Mouse (Mus musculus) embryonic facial prominence, embryonic 14.5 days (tissue): ENCODE measurements around the gene 1810010H24Rik. TPM values are rescaled to one million over a fixed set of nuclear protein-coding genes. Genes with fewer than 3 reads are reported as not detected.
"Not testable (repeated sequence)": the region's sequence is repeated elsewhere in the genome, so short reads cannot be mapped to it uniquely, and the experiment has no call there.

ENCODE experiments used
- ATAC-seq: fragments of 200-750 bp; cut with Nextera tagmentation; 2 replicates; pipeline ENCODE4 v1.8.0; 2017; ENCODE audit warnings: low read depth, moderate number of reproducible peaks, moderate TSS enrichment
- DNase-seq: peaks from one replicate; pipeline ENCODE4 v3.0.0-alpha.2; 2015; ENCODE audit warnings: low spot score
- H3K27ac ChIP-seq: fragments of 300-500 bp; sonication (generic); replicated peaks from 2 replicates; pipeline ENCODE4 v1.5.1; 2014; ENCODE audit warnings: low read depth, mild to moderate bottlenecking, low read length, moderate library complexity
- H3K27me3 ChIP-seq: fragments of 300-500 bp; sonication (generic); replicated peaks from 2 replicates; pipeline ENCODE4 v1.6.1; 2014; ENCODE audit warnings: low read length; ENCODE audit not compliant: control insufficient read depth, insufficient read depth
- H3K36me3 ChIP-seq: fragments of 300-500 bp; sonication (generic); 2 replicates; pipeline ENCODE4 v1.6.1; 2014; ENCODE audit warnings: low read length, mixed read lengths; ENCODE audit not compliant: control insufficient read depth, insufficient read depth
- H3K4me1 ChIP-seq: fragments of 300-500 bp; sonication (generic); 2 replicates; pipeline ENCODE4 v1.6.1; 2014; ENCODE audit warnings: antibody characterized with exemption, low read length; ENCODE audit not compliant: control insufficient read depth, insufficient read depth
- H3K4me2 ChIP-seq: fragments of 300-500 bp; sonication (generic); 2 replicates; pipeline ENCODE4 v1.6.1; 2014; ENCODE audit warnings: low read depth, mild to moderate bottlenecking, low read length, moderate library complexity, mixed read lengths
- H3K4me3 ChIP-seq: fragments of 300-500 bp; sonication (generic); 2 replicates; pipeline ENCODE4 v1.5.1; 2014; ENCODE audit warnings: low read depth, mild to moderate bottlenecking, low read length
- H3K9ac ChIP-seq: fragments of 300-500 bp; sonication (generic); 2 replicates; pipeline ENCODE4 v1.6.1; 2014; ENCODE audit warnings: low read depth, mild to moderate bottlenecking, low read length, moderate library complexity, mixed read lengths
- H3K9me3 ChIP-seq: fragments of 300-500 bp; sonication (generic); 2 replicates; pipeline ENCODE4 v1.6.1; 2016; ENCODE audit warnings: low read length; ENCODE audit not compliant: control insufficient read depth
- WGBS: fragments of 180-500 bp; shearing (Covaris S2); extraction: QIAGEN DNeasy Blood & Tissue Kit; methylation state at CpG from one replicate; pipeline ENCODE4 v1.1.7; 2014; 5-methylcytosine and 5-hydroxymethylcytosine counted together
- polyA plus RNA-seq: library from polyadenylated mRNA; unstranded; fragments of >200 nt; fragmentation: Nextera tagmentation; extraction: Ambion mirVana; gene quantifications from 2 replicates; pipeline ENCODE4 v1.2.1, GENCODE M21; 2014

1810010H24Rik gene
- polyA plus RNA-seq, 1 experiment from 2014 or later: 4.3 TPM

DNA sequence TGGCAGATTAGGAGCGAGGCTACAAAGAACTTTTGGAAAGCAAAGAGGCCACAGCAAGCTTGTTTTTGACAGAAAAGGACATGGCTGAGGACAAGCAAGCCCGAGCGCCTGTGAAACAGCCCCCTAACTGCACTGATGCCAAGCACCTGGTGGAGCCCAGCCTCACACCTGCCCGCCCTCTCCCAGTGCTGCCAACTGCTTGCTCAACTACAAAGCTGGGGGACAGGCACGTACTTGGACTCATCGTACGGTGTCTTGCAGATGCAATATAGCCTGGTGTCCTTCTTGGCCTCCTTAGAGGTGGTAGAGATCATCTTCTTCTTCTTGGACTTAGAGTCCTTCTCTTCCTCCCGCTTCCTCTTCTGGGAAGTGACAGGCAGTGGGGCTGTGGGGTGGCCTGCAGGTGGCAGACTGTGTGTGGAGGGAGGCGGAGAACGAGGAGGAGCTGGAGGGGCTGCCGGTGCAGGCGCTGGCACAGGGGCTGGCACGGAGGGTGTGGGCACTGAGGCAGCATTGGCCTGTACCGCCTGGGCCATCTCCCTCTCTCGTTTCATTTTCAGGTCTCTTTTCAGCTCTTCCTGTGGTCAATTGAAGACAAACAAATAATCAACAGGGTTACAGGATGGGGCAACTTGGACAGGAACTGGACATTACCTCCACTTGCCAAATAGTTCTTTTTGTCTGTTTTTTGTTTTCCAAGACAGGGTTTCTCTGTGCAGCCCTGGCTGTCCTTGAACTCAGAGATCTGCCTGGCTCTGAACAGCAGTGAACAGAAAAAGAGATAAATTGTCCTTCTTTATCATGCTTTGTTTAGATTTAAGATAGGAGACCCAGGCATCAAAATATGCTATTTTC is 21.5 kb downstream of the 1810010H24Rik start:
- Histone ChIP-seq H3K9me3 (no peaks in the 10 kb centered on the region), H3K4me2 (no peak overlapping the region), H3K36me3 (peaks cover 55% of the 10 kb centered on the region), H3K27ac (no peak overlapping the region), H3K4me1 (no peaks in the 10 kb centered on the region), H3K27me3 (no peaks in the 10 kb centered on the region), H3K9ac (no peak overlapping the region), H3K4me3 (no peak overlapping the region)
- no peak for DNase-seq
- 91% methylated on average over 15 of the region's 15 CpGs for WGBS
- ATAC-seq: no peak

GRCm38 (mm10) chr11:107054870-107055269 is 29.4 kb downstream of the 1810010H24Rik start:
- peaks cover 83% of the 10 kb centered on the region for H3K36me3 ChIP-seq
- H3K4me2 ChIP-seq: no peak overlapping the region
- no peaks in the 10 kb centered on the region for H3K4me1 ChIP-seq
- 97% methylated on average over 6 of the region's 6 CpGs for WGBS
- DNase-seq (no peak), ATAC-seq (no peak)
- H3K4me3 ChIP-seq: no peak overlapping the region
- no peaks in the 10 kb centered on the region for H3K9me3 ChIP-seq
- H3K9ac ChIP-seq: no peak overlapping the region
- H3K27me3 ChIP-seq: no peaks in the 10 kb centered on the region
- H3K27ac ChIP-seq: no peak overlapping the region

DNA sequence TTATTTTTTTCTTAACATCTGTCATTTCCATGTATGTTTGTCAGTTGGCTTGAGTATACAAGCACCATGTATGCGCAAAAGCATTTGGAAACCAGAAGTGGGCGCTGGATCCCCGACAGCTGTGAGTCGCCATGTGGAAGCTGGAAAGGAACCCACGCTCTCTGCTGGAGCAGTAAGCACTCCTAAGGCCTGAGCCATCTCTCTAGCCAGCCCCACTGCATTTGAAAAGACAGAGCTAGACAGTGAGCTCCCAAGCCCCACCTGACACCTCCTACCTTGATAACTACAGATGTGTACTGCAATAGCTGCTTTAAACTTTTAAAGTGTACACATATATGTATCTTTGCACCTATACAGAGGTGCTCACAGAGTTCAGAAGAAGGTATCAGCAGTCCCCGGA is 31.9 kb downstream of the 1810010H24Rik start:
- Histone ChIP-seq H3K4me2 (no peak overlapping the region), H3K27ac (no peak overlapping the region), H3K27me3 (no peaks in the 10 kb centered on the region), H3K9ac (no peak overlapping the region), H3K36me3 (peaks cover 98% of the 10 kb centered on the region), H3K9me3 (no peaks in the 10 kb centered on the region), H3K4me1 (no peaks in the 10 kb centered on the region), H3K4me3 (no peak overlapping the region)
- no peak for DNase-seq
- ATAC-seq: no peak
- WGBS: 91% methylated on average over 6 of the region's 6 CpGs

GRCm38 (mm10) chr11:107059634-107060033 is 34.2 kb downstream of the 1810010H24Rik start:
- H3K4me2 ChIP-seq, H3K4me1 ChIP-seq, H3K9me3 ChIP-seq, ATAC-seq, H3K9ac ChIP-seq, H3K4me3 ChIP-seq, H3K27me3 ChIP-seq, H3K27ac ChIP-seq, DNase-seq: not testable (repeated sequence)
- 96% methylated on average over 3 of the region's 3 CpGs for WGBS
- peaks cover 97% of the 10 kb centered on the region for H3K36me3 ChIP-seq

- H3K36me3 ChIP-seq: peaks cover 97% of the 10 kb centered on the region
- H3K4me1 ChIP-seq: no peaks in the 10 kb centered on the region
- no peaks in the 10 kb centered on the region for H3K9me3 ChIP-seq
- no peak overlapping the region for H3K27ac ChIP-seq
- no peak overlapping the region for H3K4me2 ChIP-seq
- WGBS: 67% methylated on average over 1 of the region's 1 CpGs
- no peak overlapping the region for H3K4me3 ChIP-seq
- H3K9ac ChIP-seq: no peak overlapping the region
- DNase-seq: no peak
- no peak for ATAC-seq
- H3K27me3 ChIP-seq: no peaks in the 10 kb centered on the region
These were observed 35.5 kb downstream of the 1810010H24Rik start for GRCm38 (mm10) chr11:107060941-107061340.

DNA sequence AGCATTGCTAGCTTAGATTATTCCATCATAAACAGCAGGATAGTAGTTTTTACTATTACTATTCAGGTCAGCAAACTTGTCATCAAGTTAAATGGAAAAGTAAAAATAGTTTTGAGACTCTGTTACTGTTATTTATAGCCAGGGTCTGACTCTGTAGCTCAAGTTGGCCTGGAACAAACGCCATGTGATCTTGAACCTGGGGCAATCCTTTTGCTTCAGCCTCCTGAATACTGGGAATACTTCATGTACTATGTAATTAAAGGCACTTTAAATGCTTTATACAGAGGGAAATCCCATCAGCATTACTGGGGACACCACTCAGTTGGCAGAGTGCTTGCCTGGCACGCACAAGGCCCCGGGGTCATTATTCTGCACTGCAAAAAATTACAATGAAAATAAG is 37.6 kb downstream of the 1810010H24Rik start:
- H3K27ac ChIP-seq: no peak overlapping the region
- H3K4me3 ChIP-seq: no peak overlapping the region
- H3K4me1 ChIP-seq: no peaks in the 10 kb centered on the region
- H3K4me2 ChIP-seq: no peak overlapping the region
- H3K9me3 ChIP-seq: no peaks in the 10 kb centered on the region
- ATAC-seq: no peak
- no peak overlapping the region for H3K9ac ChIP-seq
- H3K27me3 ChIP-seq: no peaks in the 10 kb centered on the region
- H3K36me3 ChIP-seq: peaks cover 97% of the 10 kb centered on the region
- DNase-seq: no peak
- WGBS: 96% methylated on average over 3 of the region's 3 CpGs

- H3K9me3 ChIP-seq: no peaks in the 10 kb centered on the region
- DNase-seq (no peak), ATAC-seq (no peak)
- WGBS: 94% methylated on average over 1 of the region's 1 CpGs
- H3K4me1 ChIP-seq: no peaks in the 10 kb centered on the region
- H3K27ac ChIP-seq: no peak overlapping the region
- no peaks in the 10 kb centered on the region for H3K27me3 ChIP-seq
- peaks cover 88% of the 10 kb centered on the region for H3K36me3 ChIP-seq
- H3K4me3 ChIP-seq: no peak overlapping the region
- H3K4me2 ChIP-seq: no peak overlapping the region
- no peak overlapping the region for H3K9ac ChIP-seq
These were observed 39.1 kb downstream of the 1810010H24Rik start for GRCm38 (mm10) chr11:107064590-107064989.

DNA sequence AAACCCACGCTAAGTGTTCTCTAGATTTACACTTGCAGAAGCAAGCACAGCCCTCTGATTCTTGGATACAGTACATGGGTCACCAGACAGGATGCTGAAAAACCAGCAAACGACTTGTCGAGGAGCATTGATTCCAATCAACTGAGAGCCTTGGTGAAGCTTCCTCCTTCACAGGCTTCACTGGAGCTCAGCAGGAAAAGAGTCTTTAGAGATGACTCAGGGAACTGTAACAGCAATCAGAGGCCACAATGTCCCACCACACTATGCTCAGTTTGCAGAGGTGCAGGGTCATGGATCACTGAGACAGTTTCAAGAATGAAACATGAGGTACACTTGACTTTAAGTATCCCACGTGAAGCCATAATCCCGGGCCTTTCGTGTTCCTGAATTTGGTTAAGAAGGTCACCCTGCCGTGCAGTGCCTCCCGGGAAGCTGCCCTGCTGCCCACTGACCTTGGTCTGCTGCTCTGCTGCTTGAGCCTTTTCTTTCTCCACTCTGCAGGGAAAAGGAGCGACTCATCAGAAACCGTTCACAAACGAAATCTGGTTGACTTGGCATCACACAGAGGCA is 39.8 kb downstream of the 1810010H24Rik start:
- DNase-seq (no peak), ATAC-seq (no peak)
- Histone ChIP-seq H3K4me3 (no peak overlapping the region), H3K27me3 (no peaks in the 10 kb centered on the region), H3K27ac (no peak overlapping the region), H3K4me2 (no peak overlapping the region), H3K9me3 (no peaks in the 10 kb centered on the region), H3K9ac (no peak overlapping the region), H3K4me1 (no peaks in the 10 kb centered on the region), H3K36me3 (peaks cover 89% of the 10 kb centered on the region)
- 90% methylated on average over 11 of the region's 11 CpGs for WGBS
